Mouse (Mus musculus): ENCODE results near the gene Gm20388. TPM values are rescaled to one million over a fixed set of nuclear protein-coding genes. Genes with fewer than 3 reads are reported as not detected.

The Gm20388 gene
- total and polyA plus RNA-seq, 3 experiments = 0.02 to 0.05 TPM; not detected in 1

DNA sequence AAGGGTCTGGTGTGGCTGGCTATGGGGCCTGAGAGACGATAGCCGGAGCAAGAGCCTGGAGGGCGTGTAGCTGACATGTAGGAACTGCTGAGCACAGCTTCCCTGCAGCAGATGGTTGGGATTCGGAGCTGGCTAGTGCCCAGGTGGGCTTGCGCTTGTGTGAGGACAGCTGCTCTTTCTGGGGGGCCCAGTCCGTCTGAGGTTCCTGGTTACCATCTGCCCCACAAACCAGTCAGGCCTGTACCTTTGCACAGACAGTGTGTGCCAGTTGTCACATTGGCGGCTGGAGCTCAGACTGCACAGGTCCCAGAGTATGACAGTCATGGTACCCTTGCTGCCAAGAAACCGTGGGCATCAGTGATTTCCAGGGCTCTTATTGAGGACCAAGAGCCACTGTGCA lies 2397.2 kb downstream of the Gm20388 start:
- peak overlapping the region; percentile 34; the same call in 1 of the 2 replicates for H3K4me3 ChIP-seq (ENCODE audit: low read depth, low read length)
- H3K36me3 ChIP-seq (replicated peaks) = peaks cover 98% of the 10 kb centered on the region
- DNase-seq (ENCODE audit: low spot score) = no peak
- peaks cover 99% of the 10 kb centered on the region for H3K4me1 ChIP-seq (ENCODE audit: insufficient read depth, low read depth, low read length)
- no peak for ATAC-seq (ENCODE audit: extremely low read depth, insufficient number of reproducible peaks, low FRiP score, poor library complexity, severe bottlenecking)
- TF ChIP-seq POLR2AphosphoS5 (IDR thresholded peaks at IDR 0.05; ENCODE audit: insufficient replicate concordance, low read depth, low read length) (no peak), GATA2 (IDR thresholded peaks at IDR 0.05; ENCODE audit: borderline replicate concordance, low read depth, low read length) (no peak), GATA1 (IDR thresholded peaks at IDR 0.05; ENCODE audit: borderline replicate concordance, low read length) (no peak), CTCF (IDR thresholded peaks at IDR 0.05; ENCODE audit: low read depth, low read length) (no peak), TAL1 (conservative IDR thresholded peaks at IDR 0.05; ENCODE audit: low read depth, low read length) (no peak)
- no peaks in the 10 kb centered on the region for H3K27me3 ChIP-seq (ENCODE audit: insufficient read depth, low read length)
- H3K9me3 ChIP-seq (replicated peaks) = no peaks in the 10 kb centered on the region

DNA sequence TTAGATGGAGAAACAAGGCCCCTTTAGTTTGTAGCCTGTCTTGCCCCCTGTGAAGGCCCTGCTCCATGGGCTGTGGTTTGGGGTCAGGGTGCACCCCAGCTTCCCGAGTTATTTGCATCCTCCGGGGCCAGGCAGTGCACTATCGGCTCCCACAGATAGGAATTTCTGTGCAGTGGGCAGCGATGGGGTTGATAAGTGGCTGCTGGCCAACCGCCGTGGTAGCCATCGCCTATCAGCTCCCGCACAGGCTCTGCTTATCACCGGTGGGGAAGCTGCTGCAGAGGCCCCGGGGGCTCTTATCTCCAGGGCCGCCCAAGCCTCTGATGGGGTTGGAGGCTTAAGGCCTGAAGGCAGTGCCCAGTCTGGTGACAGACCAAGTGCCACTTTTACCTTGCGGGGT lies 2398.6 kb downstream of the Gm20388 start:
- Histone ChIP-seq H3K4me3 (ENCODE audit: low read depth, low read length) (peak overlapping the region; percentile 61; the same call in 1 of the 2 replicates), H3K4me1 (ENCODE audit: insufficient read depth, low read depth, low read length) (peaks cover 100% of the 10 kb centered on the region)

GRCm38 (mm10) chr8:122311115-122311514 lies 2400.5 kb downstream of the Gm20388 start:
- Histone ChIP-seq H3K27me3 (ENCODE audit: insufficient read depth, low read length) (no peaks in the 10 kb centered on the region), H3K9me3 (replicated peaks) (no peaks in the 10 kb centered on the region), H3K4me3 (ENCODE audit: low read depth, low read length) (no peak overlapping the region; the same call in 1 of the 2 replicates), H3K36me3 (replicated peaks) (peaks cover 99% of the 10 kb centered on the region), H3K4me1 (ENCODE audit: insufficient read depth, low read depth, low read length) (peaks cover 100% of the 10 kb centered on the region)
- TF ChIP-seq GATA1 (IDR thresholded peaks at IDR 0.05; ENCODE audit: borderline replicate concordance, low read length) = no peak
- no peak for TF ChIP-seq POLR2AphosphoS5 (IDR thresholded peaks at IDR 0.05; ENCODE audit: insufficient replicate concordance, low read depth, low read length)
- no peak for TF ChIP-seq CTCF (IDR thresholded peaks at IDR 0.05; ENCODE audit: low read depth, low read length)
- TF ChIP-seq TAL1 (conservative IDR thresholded peaks at IDR 0.05; ENCODE audit: low read depth, low read length) = no peak
- no peak for TF ChIP-seq GATA2 (IDR thresholded peaks at IDR 0.05; ENCODE audit: borderline replicate concordance, low read depth, low read length)
- ATAC-seq (ENCODE audit: extremely low read depth, insufficient number of reproducible peaks, low FRiP score, poor library complexity, severe bottlenecking) (no peak), DNase-seq (ENCODE audit: low spot score) (no peak)

More for the DNA sequence above, 2398.6 kb downstream of the Gm20388 start:
- peak; percentile 68 for ATAC-seq (ENCODE audit: extremely low read depth, insufficient number of reproducible peaks, low FRiP score, poor library complexity, severe bottlenecking)
- DNase-seq (ENCODE audit: low spot score) = peak; percentile 88
- Histone ChIP-seq H3K27me3 (ENCODE audit: insufficient read depth, low read length) (no peaks in the 10 kb centered on the region), H3K9me3 (replicated peaks) (no peaks in the 10 kb centered on the region), H3K36me3 (replicated peaks) (peaks cover 99% of the 10 kb centered on the region)
- TF ChIP-seq TAL1 (conservative IDR thresholded peaks at IDR 0.05; ENCODE audit: low read depth, low read length) (peak; percentile 98), POLR2AphosphoS5 (IDR thresholded peaks at IDR 0.05; ENCODE audit: insufficient replicate concordance, low read depth, low read length) (no peak), GATA1 (IDR thresholded peaks at IDR 0.05; ENCODE audit: borderline replicate concordance, low read length) (no peak), GATA2 (IDR thresholded peaks at IDR 0.05; ENCODE audit: borderline replicate concordance, low read depth, low read length) (peak; percentile 98), CTCF (IDR thresholded peaks at IDR 0.05; ENCODE audit: low read depth, low read length) (no peak)

GRCm38 (mm10) chr8:122312553-122312952 lies 2401.9 kb downstream of the Gm20388 start:
- Histone ChIP-seq H3K4me1 (ENCODE audit: insufficient read depth, low read depth, low read length) (peaks cover 100% of the 10 kb centered on the region), H3K36me3 (replicated peaks) (peaks cover 99% of the 10 kb centered on the region), H3K27me3 (ENCODE audit: insufficient read depth, low read length) (no peaks in the 10 kb centered on the region), H3K9me3 (replicated peaks) (no peaks in the 10 kb centered on the region), H3K4me3 (ENCODE audit: low read depth, low read length) (peak overlapping the region; percentile 51; the same call in 1 of the 2 replicates)
- DNase-seq (ENCODE audit: low spot score) (no peak), ATAC-seq (ENCODE audit: extremely low read depth, insufficient number of reproducible peaks, low FRiP score, poor library complexity, severe bottlenecking) (no peak)
- no peak for TF ChIP-seq GATA2 (IDR thresholded peaks at IDR 0.05; ENCODE audit: borderline replicate concordance, low read depth, low read length)
- TF ChIP-seq CTCF (IDR thresholded peaks at IDR 0.05; ENCODE audit: low read depth, low read length) = no peak
- no peak for TF ChIP-seq POLR2AphosphoS5 (IDR thresholded peaks at IDR 0.05; ENCODE audit: insufficient replicate concordance, low read depth, low read length)
- TF ChIP-seq TAL1 (conservative IDR thresholded peaks at IDR 0.05; ENCODE audit: low read depth, low read length) = no peak
- no peak for TF ChIP-seq GATA1 (IDR thresholded peaks at IDR 0.05; ENCODE audit: borderline replicate concordance, low read length)

- peak; percentile 61 for ATAC-seq (ENCODE audit: extremely low read depth, insufficient number of reproducible peaks, low FRiP score, poor library complexity, severe bottlenecking)
- H3K36me3 ChIP-seq (replicated peaks) = peaks cover 99% of the 10 kb centered on the region
Measured at GRCm38 (mm10) chr8:122313310-122313709, 2402.7 kb downstream of the Gm20388 start.

DNA sequence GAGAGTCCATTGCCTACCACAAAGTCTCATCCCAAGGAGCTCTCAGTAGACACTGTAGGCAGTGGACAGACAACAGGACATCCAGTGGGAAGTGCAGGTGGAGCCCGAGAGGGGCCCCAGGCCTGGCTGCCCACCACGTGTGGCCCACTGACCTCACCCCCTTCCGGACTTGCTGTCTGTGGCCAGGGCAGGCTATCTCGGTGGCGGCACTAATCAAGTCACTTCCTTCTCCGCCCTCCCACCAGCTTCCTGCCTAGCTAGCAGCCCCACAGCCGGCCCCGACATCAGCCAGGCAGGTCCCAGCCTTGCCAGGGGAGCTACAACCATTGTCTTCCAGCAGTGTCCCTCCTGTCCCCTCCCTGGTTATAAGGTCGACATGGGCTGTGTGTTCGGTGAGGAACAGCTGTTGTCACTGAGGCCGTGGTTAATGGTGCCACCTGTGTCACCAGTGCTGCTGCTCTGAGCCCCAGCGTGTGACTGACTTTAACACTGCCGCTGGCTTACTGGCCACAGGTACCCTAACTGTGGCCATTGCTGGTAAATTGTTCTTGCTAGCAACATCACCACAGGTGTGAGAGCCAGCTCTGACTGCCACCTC lies 2404.4 kb downstream of the Gm20388 start:
- no peaks in the 10 kb centered on the region for H3K9me3 ChIP-seq (replicated peaks)
- H3K36me3 ChIP-seq (replicated peaks) = peaks cover 99% of the 10 kb centered on the region
- peaks cover 100% of the 10 kb centered on the region for H3K4me1 ChIP-seq (ENCODE audit: insufficient read depth, low read depth, low read length)
- no peaks in the 10 kb centered on the region for H3K27me3 ChIP-seq (ENCODE audit: insufficient read depth, low read length)
- peak overlapping the region; percentile 25; the same call in 1 of the 2 replicates for H3K4me3 ChIP-seq (ENCODE audit: low read depth, low read length)
- TF ChIP-seq TAL1 (conservative IDR thresholded peaks at IDR 0.05; ENCODE audit: low read depth, low read length) (no peak), GATA1 (IDR thresholded peaks at IDR 0.05; ENCODE audit: borderline replicate concordance, low read length) (no peak), GATA2 (IDR thresholded peaks at IDR 0.05; ENCODE audit: borderline replicate concordance, low read depth, low read length) (no peak), CTCF (IDR thresholded peaks at IDR 0.05; ENCODE audit: low read depth, low read length) (no peak), POLR2AphosphoS5 (IDR thresholded peaks at IDR 0.05; ENCODE audit: insufficient replicate concordance, low read depth, low read length) (no peak)
- no peak for ATAC-seq (ENCODE audit: extremely low read depth, insufficient number of reproducible peaks, low FRiP score, poor library complexity, severe bottlenecking)
- DNase-seq (ENCODE audit: low spot score) = no peak

More at GRCm38 (mm10) chr8:122313310-122313709, 2402.7 kb downstream of the Gm20388 start:
- peak; percentile 62 for DNase-seq (ENCODE audit: low spot score)
- Histone ChIP-seq H3K9me3 (replicated peaks) (no peaks in the 10 kb centered on the region), H3K27me3 (ENCODE audit: insufficient read depth, low read length) (no peaks in the 10 kb centered on the region), H3K4me3 (ENCODE audit: low read depth, low read length) (peak overlapping the region; percentile 51; the same call in 1 of the 2 replicates), H3K4me1 (ENCODE audit: insufficient read depth, low read depth, low read length) (peaks cover 100% of the 10 kb centered on the region)
- peak; percentile 100 for TF ChIP-seq GATA2 (IDR thresholded peaks at IDR 0.05; ENCODE audit: borderline replicate concordance, low read depth, low read length)
- peak; percentile 98 for TF ChIP-seq TAL1 (conservative IDR thresholded peaks at IDR 0.05; ENCODE audit: low read depth, low read length)
- no peak for TF ChIP-seq CTCF (IDR thresholded peaks at IDR 0.05; ENCODE audit: low read depth, low read length)

Measured in G1E (cell line).